Mouse (Mus musculus): ENCODE measurements around the gene Nfib. TPM values are rescaled to one million over a fixed set of nuclear protein-coding genes. Genes with fewer than 3 reads are reported as not detected.

The Nfib gene
- polyA plus RNA-seq, 1 experiment from 2014 or later: 52.8 TPM

GRCm38 (mm10) chr4:82316168-82316567 is 389.4 kb downstream of the Nfib start:
- ATAC-seq (replicated peaks): no peak
- Histone ChIP-seq H3K4me1 (no peaks in the 10 kb centered on the region), H3K9ac (no peak overlapping the region), H3K4me2 (no peak overlapping the region), H3K9me3 (no peaks in the 10 kb centered on the region), H3K27me3 (replicated peaks) (no peaks in the 10 kb centered on the region), H3K36me3 (replicated peaks) (no peaks in the 10 kb centered on the region), H3K4me3 (no peak overlapping the region), H3K27ac (no peak overlapping the region)
- 87% methylated on average over 6 of the region's 6 CpGs for WGBS

GRCm38 (mm10) chr4:82315710-82316109 is 389.8 kb downstream of the Nfib start:
- no peak for ATAC-seq (replicated peaks)
- 72% methylated on average over 2 of the region's 2 CpGs for WGBS

GRCm38 (mm10) chr4:82310924-82311734 is 394.4 kb downstream of the Nfib start:
- Histone ChIP-seq H3K27me3 (replicated peaks) (no peaks in the 10 kb centered on the region), H3K27ac (no peak overlapping the region), H3K4me2 (no peak overlapping the region), H3K36me3 (replicated peaks) (no peaks in the 10 kb centered on the region), H3K9me3 (no peaks in the 10 kb centered on the region), H3K9ac (no peak overlapping the region), H3K4me3 (no peak overlapping the region), H3K4me1 (no peaks in the 10 kb centered on the region)
- no peak for ATAC-seq (replicated peaks)
- WGBS: 87% methylated on average over 11 of the region's 11 CpGs

More at GRCm38 (mm10) chr4:82315710-82316109, 389.8 kb downstream of the Nfib start:
- Histone ChIP-seq H3K27me3 (replicated peaks) (no peaks in the 10 kb centered on the region), H3K4me1 (no peaks in the 10 kb centered on the region), H3K36me3 (replicated peaks) (no peaks in the 10 kb centered on the region), H3K9me3 (no peaks in the 10 kb centered on the region), H3K9ac (no peak overlapping the region), H3K4me2 (no peak overlapping the region), H3K27ac (no peak overlapping the region), H3K4me3 (no peak overlapping the region)

- H3K4me1 ChIP-seq: peaks cover 13% of the 10 kb centered on the region; the same call in 1 of the 2 replicates
- 73% methylated on average over 6 of the region's 6 CpGs for WGBS
- H3K36me3 ChIP-seq (replicated peaks): no peaks in the 10 kb centered on the region
- H3K4me3 ChIP-seq: no peak overlapping the region
- no peaks in the 10 kb centered on the region for H3K27me3 ChIP-seq (replicated peaks)
- no peak overlapping the region for H3K4me2 ChIP-seq
- no peak overlapping the region for H3K9ac ChIP-seq
- ATAC-seq (replicated peaks): no peak
- H3K9me3 ChIP-seq: no peaks in the 10 kb centered on the region
- no peak overlapping the region for H3K27ac ChIP-seq
These were observed 399.5 kb downstream of the Nfib start for GRCm38 (mm10) chr4:82306045-82306444.

GRCm38 (mm10) chr4:82304148-82304871 is 401.2 kb downstream of the Nfib start:
- Histone ChIP-seq H3K9ac (no peak overlapping the region), H3K4me1 (peaks cover 13% of the 10 kb centered on the region; the same call in 1 of the 2 replicates), H3K9me3 (no peaks in the 10 kb centered on the region), H3K27ac (peak overlapping the region; percentile 65), H3K4me2 (peak overlapping the region; percentile 35), H3K36me3 (replicated peaks) (no peaks in the 10 kb centered on the region), H3K4me3 (no peak overlapping the region), H3K27me3 (replicated peaks) (no peaks in the 10 kb centered on the region)
- 3% methylated on average over 17 of the region's 17 CpGs for WGBS
- ATAC-seq (replicated peaks): peak; percentile 80

GRCm38 (mm10) chr4:82303362-82303900 is 402.1 kb downstream of the Nfib start:
- 26% methylated on average over 3 of the region's 3 CpGs for WGBS
- Histone ChIP-seq H3K4me3 (no peak overlapping the region), H3K27me3 (replicated peaks) (no peaks in the 10 kb centered on the region), H3K9ac (no peak overlapping the region), H3K4me1 (peaks cover 13% of the 10 kb centered on the region; the same call in 1 of the 2 replicates), H3K9me3 (no peaks in the 10 kb centered on the region), H3K36me3 (replicated peaks) (no peaks in the 10 kb centered on the region), H3K27ac (no peak overlapping the region), H3K4me2 (no peak overlapping the region)
- ATAC-seq (replicated peaks): 0 out of 2 replicates have a peak, but pooled peaks have one; percentile 38

GRCm38 (mm10) chr4:82302901-82303300 is 402.6 kb downstream of the Nfib start:
- ATAC-seq (replicated peaks): no peak
- 53% methylated on average over 6 of the region's 6 CpGs for WGBS
- H3K36me3 ChIP-seq (replicated peaks): no peaks in the 10 kb centered on the region
- H3K27me3 ChIP-seq (replicated peaks): no peaks in the 10 kb centered on the region
- H3K9ac ChIP-seq: no peak overlapping the region
- no peaks in the 10 kb centered on the region for H3K9me3 ChIP-seq
- no peak overlapping the region for H3K4me2 ChIP-seq
- H3K27ac ChIP-seq: no peak overlapping the region
- H3K4me1 ChIP-seq: peaks cover 13% of the 10 kb centered on the region; the same call in 1 of the 2 replicates
- no peak overlapping the region for H3K4me3 ChIP-seq

GRCm38 (mm10) chr4:82298606-82299005 is 406.9 kb downstream of the Nfib start:
- 92% methylated on average over 1 of the region's 1 CpGs for WGBS
- no peak for ATAC-seq (replicated peaks)

GRCm38 (mm10) chr4:82297562-82297961 is 408.0 kb downstream of the Nfib start:
- 0 out of 2 replicates have a peak, but pooled peaks cover 2% of the 10 kb centered on the region for H3K4me1 ChIP-seq
- 82% methylated on average over 2 of the region's 2 CpGs for whole genome bisulfite sequencing
- H3K27me3 ChIP-seq (replicated peaks): no peaks in the 10 kb centered on the region
- H3K9me3 ChIP-seq: no peaks in the 10 kb centered on the region
- no peaks in the 10 kb centered on the region for H3K36me3 ChIP-seq (replicated peaks)
- H3K27ac ChIP-seq: no peak overlapping the region
- H3K4me3 ChIP-seq: no peak overlapping the region
- H3K4me2 ChIP-seq: no peak overlapping the region
- no peak for ATAC-seq (replicated peaks)
- H3K9ac ChIP-seq: no peak overlapping the region

More at GRCm38 (mm10) chr4:82298606-82299005, 406.9 kb downstream of the Nfib start:
- Histone ChIP-seq H3K9ac (no peak overlapping the region), H3K4me3 (no peak overlapping the region), H3K36me3 (replicated peaks) (no peaks in the 10 kb centered on the region), H3K27ac (no peak overlapping the region), H3K27me3 (replicated peaks) (no peaks in the 10 kb centered on the region), H3K9me3 (no peaks in the 10 kb centered on the region), H3K4me2 (no peak overlapping the region), H3K4me1 (peaks cover 7% of the 10 kb centered on the region; the same call in 1 of the 2 replicates)

GRCm38 (mm10) chr4:82294066-82294465 is 411.5 kb downstream of the Nfib start:
- no peak overlapping the region for H3K4me3 ChIP-seq
- H3K36me3 ChIP-seq (replicated peaks): no peaks in the 10 kb centered on the region
- WGBS: 62% methylated on average over 1 of the region's 1 CpGs
- no peak overlapping the region for H3K9ac ChIP-seq
- H3K27ac ChIP-seq: no peak overlapping the region
- no peaks in the 10 kb centered on the region for H3K9me3 ChIP-seq
- 0 out of 2 replicates have a peak, but pooled peaks cover 2% of the 10 kb centered on the region for H3K4me1 ChIP-seq
- no peak overlapping the region for H3K4me2 ChIP-seq
- no peaks in the 10 kb centered on the region for H3K27me3 ChIP-seq (replicated peaks)
- ATAC-seq (replicated peaks): no peak

GRCm38 (mm10) chr4:82291174-82291847 is 414.2 kb downstream of the Nfib start:
- H3K9ac ChIP-seq: no peak overlapping the region
- ATAC-seq (replicated peaks): no peak
- no peaks in the 10 kb centered on the region for H3K36me3 ChIP-seq (replicated peaks)
- no peak overlapping the region for H3K27ac ChIP-seq
- H3K4me2 ChIP-seq: no peak overlapping the region
- H3K9me3 ChIP-seq: no peaks in the 10 kb centered on the region
- H3K4me3 ChIP-seq: no peak overlapping the region
- WGBS: 48% methylated on average over 4 of the region's 4 CpGs
- 0 out of 2 replicates have a peak, but pooled peaks cover 2% of the 10 kb centered on the region for H3K4me1 ChIP-seq
- H3K27me3 ChIP-seq (replicated peaks): no peaks in the 10 kb centered on the region

GRCm38 (mm10) chr4:82290623-82291022 is 414.9 kb downstream of the Nfib start:
- H3K9ac ChIP-seq: no peak overlapping the region
- H3K4me3 ChIP-seq: no peak overlapping the region
- 48% methylated on average over 9 of the region's 9 CpGs for WGBS
- no peak overlapping the region for H3K4me2 ChIP-seq
- ATAC-seq (replicated peaks): no peak
- H3K27ac ChIP-seq: no peak overlapping the region
- 0 out of 2 replicates have a peak, but pooled peaks cover 2% of the 10 kb centered on the region for H3K4me1 ChIP-seq
- no peaks in the 10 kb centered on the region for H3K36me3 ChIP-seq (replicated peaks)
- no peaks in the 10 kb centered on the region for H3K27me3 ChIP-seq (replicated peaks)
- no peaks in the 10 kb centered on the region for H3K9me3 ChIP-seq

All from midbrain, embryonic 15.5 days (tissue).